Mouse (Mus musculus): Measurements from ENCODE around the gene Zbtb18. TPM values are rescaled to one million over a fixed set of nuclear protein-coding genes. Genes with fewer than 3 reads are reported as not detected.

Zbtb18 gene
- polyA plus RNA-seq, 1 experiment from 2014 or later: 136 TPM

DNA sequence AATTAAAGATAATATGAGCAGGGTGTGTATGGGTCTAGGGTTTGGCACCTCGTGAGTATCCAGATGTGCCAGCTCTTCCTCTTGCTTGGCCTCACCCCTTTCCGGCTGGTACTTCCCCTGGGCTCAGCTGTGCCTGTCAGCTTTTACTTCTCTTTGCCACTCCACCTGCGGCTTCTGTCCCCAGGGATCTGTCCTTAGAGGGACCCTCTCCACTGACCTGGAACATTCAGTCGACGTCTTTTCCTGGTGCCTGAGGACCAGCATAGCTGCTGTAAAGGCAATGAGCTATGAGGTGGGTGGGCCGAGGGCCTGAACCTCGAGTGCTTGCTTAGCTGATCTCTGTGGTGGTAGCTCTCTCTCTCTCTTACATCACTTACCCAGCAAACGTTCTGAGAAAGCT, 25.0 kb downstream of the Zbtb18 start:
- Histone ChIP-seq H3K4me2 (replicated peaks) (no peak overlapping the region), H3K9ac (replicated peaks) (no peak overlapping the region), H3K4me3 (no peak overlapping the region), H3K27ac (replicated peaks) (no peak overlapping the region), H3K4me1 (peaks cover 16% of the 10 kb centered on the region; the same call in 1 of the 2 replicates), H3K27me3 (no peaks in the 10 kb centered on the region), H3K9me3 (no peaks in the 10 kb centered on the region), H3K36me3 (no peaks in the 10 kb centered on the region)
- ATAC-seq (replicated peaks): no peak
- 79% methylated on average over 8 of the region's 8 CpGs for WGBS

DNA sequence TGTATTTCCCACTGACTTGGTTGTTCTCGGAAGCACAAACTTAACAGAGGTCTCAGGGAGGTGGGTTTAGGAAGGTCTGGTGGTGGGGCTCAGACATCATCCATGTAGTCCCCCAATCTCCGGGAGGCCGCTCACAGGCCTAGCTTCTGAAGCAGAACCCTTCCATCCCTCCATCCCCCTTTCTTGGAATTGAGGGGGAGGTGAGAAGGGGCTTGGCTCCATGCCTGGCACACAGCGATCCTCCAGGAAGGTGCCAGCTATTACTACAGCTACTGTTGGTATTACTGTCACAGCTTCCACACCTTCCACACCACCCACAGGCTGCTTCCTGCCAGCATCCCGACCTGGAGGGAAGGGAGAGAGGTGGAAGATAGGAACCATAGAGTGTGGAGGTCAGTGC, 26.3 kb downstream of the Zbtb18 start:
- ATAC-seq (replicated peaks): peak; percentile 52
- Histone ChIP-seq H3K4me3 (no peak overlapping the region), H3K27me3 (no peaks in the 10 kb centered on the region), H3K4me2 (replicated peaks) (no peak overlapping the region), H3K36me3 (no peaks in the 10 kb centered on the region), H3K4me1 (peaks cover 9% of the 10 kb centered on the region; the same call in 1 of the 2 replicates), H3K27ac (replicated peaks) (no peak overlapping the region), H3K9ac (replicated peaks) (no peak overlapping the region), H3K9me3 (no peaks in the 10 kb centered on the region)
- 59% methylated on average over 5 of the region's 5 CpGs for WGBS

DNA sequence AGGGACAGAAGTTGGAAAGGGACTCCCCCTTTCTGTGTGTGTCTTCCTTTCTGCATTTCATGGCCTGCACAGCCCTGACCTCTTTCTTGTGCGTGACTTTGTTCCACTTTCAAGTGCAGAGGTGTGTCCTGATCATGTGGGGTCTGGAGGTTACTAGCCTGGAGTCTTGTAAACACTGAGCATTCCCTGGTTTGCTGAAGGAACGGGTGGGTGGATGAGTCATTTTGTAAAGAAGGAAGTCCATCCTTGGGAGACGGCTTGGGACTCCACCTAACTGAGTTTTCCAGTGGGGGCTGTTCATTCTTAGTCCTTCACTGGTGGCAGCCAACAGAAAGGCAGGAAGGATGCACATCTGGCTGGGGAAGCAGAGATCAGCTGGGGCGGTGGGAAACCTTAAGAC, 27.9 kb downstream of the Zbtb18 start:
- 88% methylated on average over 4 of the region's 4 CpGs for WGBS
- H3K4me3 ChIP-seq: no peak overlapping the region

DNA sequence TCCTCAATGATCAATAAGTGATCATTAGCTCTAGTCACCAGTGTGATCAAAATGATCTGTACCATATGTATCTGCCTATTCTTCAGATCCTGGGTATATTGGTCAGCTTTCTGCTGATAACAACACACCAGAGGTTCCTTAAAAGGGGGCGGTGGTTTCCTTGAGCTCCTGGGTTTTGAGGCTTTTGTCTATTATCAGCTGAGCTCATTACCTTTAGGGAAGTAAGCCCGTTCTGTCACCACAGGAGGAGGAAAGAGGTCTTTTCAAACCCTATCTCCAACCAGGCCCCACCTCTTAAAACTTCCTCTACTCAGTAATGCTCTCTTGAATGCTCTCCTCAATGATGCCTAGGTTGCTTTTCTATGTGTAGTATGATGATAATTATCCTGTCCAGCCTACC, 28.8 kb downstream of the Zbtb18 start:
- no peak for ATAC-seq (replicated peaks)
- 63% methylated on average over 2 of the region's 2 CpGs for WGBS

More for the DNA sequence above, 27.9 kb downstream of the Zbtb18 start:
- H3K27ac ChIP-seq (replicated peaks): no peak overlapping the region
- peaks cover 9% of the 10 kb centered on the region; the same call in 1 of the 2 replicates for H3K4me1 ChIP-seq
- no peak overlapping the region for H3K4me2 ChIP-seq (replicated peaks)
- H3K36me3 ChIP-seq: no peaks in the 10 kb centered on the region
- H3K9ac ChIP-seq (replicated peaks): no peak overlapping the region
- ATAC-seq (replicated peaks): no peak
- H3K27me3 ChIP-seq: no peaks in the 10 kb centered on the region
- no peaks in the 10 kb centered on the region for H3K9me3 ChIP-seq

DNA sequence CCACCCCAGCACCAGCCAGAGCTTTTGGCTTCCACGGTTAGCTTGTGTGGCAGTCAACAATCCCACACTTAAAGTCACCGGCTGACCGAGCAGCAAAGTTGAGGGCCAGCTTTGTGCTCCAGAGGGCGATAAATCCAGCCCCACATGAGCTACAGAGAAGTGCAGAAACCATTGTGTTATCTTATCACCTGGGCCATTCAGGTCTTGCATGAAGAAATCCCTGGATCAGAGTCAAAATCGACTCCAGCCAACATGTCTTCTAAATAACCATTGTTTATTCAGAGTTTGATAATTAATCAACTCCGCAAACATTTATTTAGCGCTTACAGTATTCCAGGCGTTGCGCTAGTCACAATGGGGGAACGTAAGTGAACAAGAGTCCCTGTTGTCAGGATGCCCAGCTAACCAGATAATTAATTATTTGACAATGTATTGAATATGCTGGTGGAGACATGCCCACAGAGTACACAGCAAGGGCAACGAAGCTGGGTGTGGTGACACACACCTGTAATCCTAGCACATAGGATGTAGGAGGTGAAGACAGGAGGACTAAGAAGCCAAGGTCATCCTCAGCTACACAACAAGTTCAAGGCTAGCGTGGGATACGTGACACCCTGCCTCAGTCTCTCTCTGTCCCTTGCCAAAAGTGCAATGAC, 33.5 kb downstream of the Zbtb18 start:
- ATAC-seq (replicated peaks): no peak
- 80% methylated on average over 13 of the region's 13 CpGs for WGBS

More for the DNA sequence above, 28.8 kb downstream of the Zbtb18 start:
- H3K27me3 ChIP-seq: no peaks in the 10 kb centered on the region
- H3K9ac ChIP-seq (replicated peaks): no peak overlapping the region
- no peaks in the 10 kb centered on the region for H3K9me3 ChIP-seq
- H3K27ac ChIP-seq (replicated peaks): no peak overlapping the region
- H3K4me3 ChIP-seq: no peak overlapping the region
- H3K36me3 ChIP-seq: no peaks in the 10 kb centered on the region
- peaks cover 9% of the 10 kb centered on the region; the same call in 1 of the 2 replicates for H3K4me1 ChIP-seq
- H3K4me2 ChIP-seq (replicated peaks): no peak overlapping the region

DNA sequence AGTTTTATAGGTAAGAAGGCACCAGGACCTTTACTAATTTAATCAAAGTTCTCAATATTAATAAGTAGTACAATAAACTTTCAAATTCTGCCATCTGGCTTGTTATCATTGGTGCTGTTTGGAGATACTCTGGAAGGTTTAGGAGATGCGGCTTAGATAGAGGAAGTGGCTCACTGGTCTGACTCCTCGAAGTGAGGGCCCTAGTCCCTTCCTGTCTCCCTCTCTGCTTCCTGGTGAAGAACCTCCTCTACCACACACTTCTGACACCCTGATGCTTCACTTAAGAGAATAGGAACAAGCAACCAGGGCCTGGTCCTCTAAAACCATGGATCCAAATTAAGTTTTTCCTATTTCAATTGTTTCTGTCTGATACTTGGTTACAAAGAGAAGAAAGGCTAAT, 36.4 kb downstream of the Zbtb18 start:
- no peak overlapping the region for H3K9ac ChIP-seq (replicated peaks)
- no peaks in the 10 kb centered on the region for H3K27me3 ChIP-seq
- 87% methylated on average over 2 of the region's 2 CpGs for WGBS
- no peaks in the 10 kb centered on the region for H3K9me3 ChIP-seq
- no peak overlapping the region for H3K4me2 ChIP-seq (replicated peaks)
- no peak overlapping the region for H3K4me3 ChIP-seq
- H3K4me1 ChIP-seq: peaks cover 12% of the 10 kb centered on the region
- ATAC-seq (replicated peaks): no peak
- peak overlapping the region; percentile 71 for H3K27ac ChIP-seq (replicated peaks)
- no peaks in the 10 kb centered on the region for H3K36me3 ChIP-seq

More for the DNA sequence above, 33.5 kb downstream of the Zbtb18 start:
- H3K4me2 ChIP-seq (replicated peaks): no peak overlapping the region
- no peaks in the 10 kb centered on the region for H3K36me3 ChIP-seq
- no peak overlapping the region for H3K9ac ChIP-seq (replicated peaks)
- no peak overlapping the region for H3K4me3 ChIP-seq
- H3K27ac ChIP-seq (replicated peaks): no peak overlapping the region
- peaks cover 12% of the 10 kb centered on the region for H3K4me1 ChIP-seq
- no peaks in the 10 kb centered on the region for H3K27me3 ChIP-seq
- no peaks in the 10 kb centered on the region for H3K9me3 ChIP-seq

DNA sequence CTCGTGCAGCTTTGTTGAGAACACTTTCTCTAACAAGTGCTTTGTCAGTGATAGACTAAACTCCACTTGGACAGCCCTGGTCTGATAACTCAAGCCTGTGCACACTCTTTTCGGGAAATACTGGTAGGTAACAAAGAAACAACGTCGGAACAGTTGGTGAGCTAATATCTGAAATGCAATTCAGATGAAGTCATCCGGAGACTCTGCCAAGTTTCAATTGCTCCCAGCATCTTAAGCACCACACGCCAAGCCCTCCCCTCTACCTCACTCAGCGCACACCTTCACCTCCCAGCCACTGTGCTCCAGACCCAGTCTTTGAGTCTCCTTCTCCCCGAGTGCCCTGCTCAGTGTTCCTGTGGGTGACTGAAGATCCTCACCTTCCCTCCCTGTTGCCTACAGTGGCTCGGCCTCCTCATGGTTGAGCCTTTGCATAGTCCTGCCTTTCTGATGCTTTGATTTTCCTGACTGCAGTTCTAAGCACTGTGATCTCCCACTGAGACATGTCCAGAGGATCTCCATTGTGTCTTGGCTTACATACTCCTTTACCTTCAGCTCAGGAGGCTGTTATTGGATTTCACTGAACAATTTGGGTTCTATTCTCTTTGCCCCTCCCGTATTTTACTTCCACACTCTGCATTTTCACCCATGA, 37.3 kb downstream of the Zbtb18 start:
- Histone ChIP-seq H3K36me3 (no peaks in the 10 kb centered on the region), H3K9me3 (no peaks in the 10 kb centered on the region), H3K27me3 (no peaks in the 10 kb centered on the region), H3K9ac (replicated peaks) (no peak overlapping the region), H3K27ac (replicated peaks) (peak overlapping the region; percentile 71), H3K4me3 (no peak overlapping the region), H3K4me2 (replicated peaks) (no peak overlapping the region), H3K4me1 (peaks cover 16% of the 10 kb centered on the region)
- ATAC-seq (replicated peaks): peak; percentile 90
- 31% methylated on average over 10 of the region's 10 CpGs for WGBS

DNA sequence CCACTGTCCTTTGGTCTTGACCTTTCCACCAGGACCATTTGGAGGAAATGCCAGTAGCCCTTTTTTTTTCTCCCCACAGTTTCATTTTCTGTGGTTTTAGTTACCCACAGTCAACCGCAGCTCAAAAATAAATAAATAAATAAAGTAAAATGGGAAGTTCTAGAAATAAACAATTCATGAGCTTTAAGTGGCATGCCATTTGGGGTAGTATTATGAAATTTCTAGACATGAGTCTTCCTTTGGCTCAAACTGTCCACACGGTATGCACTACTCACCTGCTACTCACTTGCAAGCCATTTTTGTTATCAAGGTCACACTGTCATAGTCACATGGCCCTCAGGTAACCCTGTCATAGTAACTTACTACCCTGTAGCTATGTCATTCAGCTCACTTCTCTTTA, 41.5 kb downstream of the Zbtb18 start:
- Histone ChIP-seq H3K36me3 (no peaks in the 10 kb centered on the region), H3K4me3 (no peak overlapping the region), H3K27me3 (no peaks in the 10 kb centered on the region), H3K9me3 (no peaks in the 10 kb centered on the region), H3K4me1 (peaks cover 23% of the 10 kb centered on the region), H3K4me2 (replicated peaks) (no peak overlapping the region), H3K9ac (replicated peaks) (no peak overlapping the region), H3K27ac (replicated peaks) (no peak overlapping the region)
- 95% methylated on average over 2 of the region's 2 CpGs for WGBS
- ATAC-seq (replicated peaks): no peak

DNA sequence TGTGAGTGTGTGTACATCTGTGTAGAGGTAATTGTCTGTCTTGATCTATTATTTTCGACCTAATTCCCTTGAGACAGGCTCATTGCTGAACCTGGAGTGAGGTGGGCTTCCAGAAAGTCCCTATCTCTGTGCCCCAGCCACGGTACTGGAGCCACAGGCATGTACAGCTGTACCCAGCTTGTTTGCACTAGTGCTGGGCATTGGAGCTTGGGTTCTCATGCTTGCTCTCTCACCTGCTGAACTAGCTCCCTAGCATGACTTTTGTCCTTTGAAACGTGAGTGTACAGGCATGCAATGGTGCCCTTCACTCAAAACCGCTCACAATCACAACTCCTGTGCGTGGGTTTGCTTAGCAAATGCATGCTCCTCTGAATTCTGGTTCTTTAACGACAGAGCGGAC, 42.1 kb downstream of the Zbtb18 start:
- peak; percentile 24; the same call in 1 of the 2 replicates for ATAC-seq (replicated peaks)
- 22% methylated on average over 7 of the region's 7 CpGs for WGBS
- H3K4me1 ChIP-seq: peaks cover 19% of the 10 kb centered on the region
- no peak overlapping the region for H3K4me3 ChIP-seq
- no peaks in the 10 kb centered on the region for H3K9me3 ChIP-seq
- H3K27me3 ChIP-seq: no peaks in the 10 kb centered on the region
- no peak overlapping the region for H3K9ac ChIP-seq (replicated peaks)
- H3K4me2 ChIP-seq (replicated peaks): no peak overlapping the region
- H3K27ac ChIP-seq (replicated peaks): peak overlapping the region; percentile 61
- H3K36me3 ChIP-seq: no peaks in the 10 kb centered on the region

DNA sequence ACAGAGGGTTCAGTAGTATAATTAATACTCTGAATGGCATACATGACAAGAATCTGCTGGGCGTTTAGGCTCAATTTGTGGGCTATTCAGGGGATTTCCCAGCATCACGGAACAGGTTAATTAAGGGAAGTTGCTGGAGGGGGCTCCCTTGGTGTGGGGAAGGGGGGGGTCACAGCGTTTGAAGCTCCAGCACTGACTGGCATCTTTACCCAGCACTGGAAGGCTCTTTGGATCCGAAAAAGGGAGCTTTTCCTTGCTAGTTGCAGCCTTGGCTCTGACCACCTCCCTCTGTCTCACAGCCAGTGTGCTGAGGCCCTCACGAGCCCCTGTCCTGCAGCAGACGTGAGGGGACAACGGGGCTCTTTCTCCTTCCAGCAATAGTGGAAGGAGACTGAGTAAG, 42.5 kb downstream of the Zbtb18 start:
- no peak overlapping the region for H3K9ac ChIP-seq (replicated peaks)
- peak; percentile 66; the same call in 1 of the 2 replicates for ATAC-seq (replicated peaks)

DNA sequence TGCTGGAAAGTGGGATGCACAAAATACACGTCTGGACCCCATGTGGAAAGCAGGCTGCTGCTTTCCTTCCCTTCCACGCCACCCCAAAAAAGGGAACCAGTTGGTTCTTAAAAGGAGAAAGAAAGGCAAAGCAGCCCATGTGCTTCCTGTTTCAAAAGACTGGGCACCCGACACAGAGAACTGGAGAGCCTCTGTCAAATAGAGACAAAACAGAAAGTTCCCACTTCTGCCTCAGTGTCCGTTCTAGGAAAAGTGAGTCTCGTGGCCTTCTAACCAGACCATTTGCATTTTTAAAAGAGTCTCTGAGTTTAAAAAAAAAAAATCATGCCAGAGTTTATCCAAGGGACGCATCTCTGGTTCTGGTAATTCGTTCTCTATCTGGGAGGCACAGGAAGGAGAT, 47.7 kb downstream of the Zbtb18 start:
- no peaks in the 10 kb centered on the region for H3K27me3 ChIP-seq
- H3K9me3 ChIP-seq: no peaks in the 10 kb centered on the region
- 76% methylated on average over 7 of the region's 7 CpGs for WGBS
- no peak overlapping the region for H3K27ac ChIP-seq (replicated peaks)
- no peak overlapping the region for H3K4me2 ChIP-seq (replicated peaks)
- no peak overlapping the region for H3K9ac ChIP-seq (replicated peaks)
- H3K4me1 ChIP-seq: peaks cover 14% of the 10 kb centered on the region
- H3K36me3 ChIP-seq: no peaks in the 10 kb centered on the region
- H3K4me3 ChIP-seq: no peak overlapping the region
- no peak for ATAC-seq (replicated peaks)

More for the DNA sequence above, 42.5 kb downstream of the Zbtb18 start:
- Histone ChIP-seq H3K4me1 (peaks cover 15% of the 10 kb centered on the region), H3K27me3 (no peaks in the 10 kb centered on the region), H3K27ac (replicated peaks) (peak overlapping the region; percentile 61), H3K4me2 (replicated peaks) (no peak overlapping the region), H3K9me3 (no peaks in the 10 kb centered on the region), H3K36me3 (no peaks in the 10 kb centered on the region), H3K4me3 (no peak overlapping the region)
- 13% methylated on average over 7 of the region's 7 CpGs for WGBS

DNA sequence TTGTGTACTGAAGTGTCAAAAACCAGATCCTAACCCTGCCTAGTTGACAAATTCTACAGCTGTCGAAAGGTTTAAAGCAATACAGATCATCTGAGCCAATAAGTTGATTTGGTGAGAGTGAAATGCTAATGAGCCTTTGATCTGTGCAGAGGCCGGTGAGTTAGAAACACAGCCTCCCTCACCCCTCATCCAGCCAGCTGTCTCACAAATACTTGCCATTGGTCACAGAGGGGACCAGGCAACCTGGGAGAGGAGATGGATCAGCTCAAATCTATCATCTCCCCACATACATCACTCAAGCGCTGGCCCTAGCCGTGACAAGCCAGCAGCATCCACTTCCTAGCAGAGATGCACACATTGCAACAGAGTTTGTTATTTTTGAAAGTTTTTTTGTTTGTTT, 48.7 kb downstream of the Zbtb18 start:
- no peak overlapping the region for H3K9ac ChIP-seq (replicated peaks)
- no peaks in the 10 kb centered on the region for H3K9me3 ChIP-seq
- no peak overlapping the region for H3K4me3 ChIP-seq
- no peaks in the 10 kb centered on the region for H3K36me3 ChIP-seq
- peaks cover 18% of the 10 kb centered on the region for H3K4me1 ChIP-seq
- 51% methylated on average over 4 of the region's 4 CpGs for WGBS
- H3K4me2 ChIP-seq (replicated peaks): no peak overlapping the region
- no peak overlapping the region for H3K27ac ChIP-seq (replicated peaks)
- no peaks in the 10 kb centered on the region for H3K27me3 ChIP-seq
- no peak for ATAC-seq (replicated peaks)

Measured in forebrain, embryonic 15.5 days (tissue).